ENCODE assay signal across 17 mouse cellular contexts in genomic region chr11:78073577-78074276, GRCm38 (mm10). TPM values are rescaled to one million over a fixed set of nuclear protein-coding genes. Genes with fewer than 3 reads are reported as not detected.
A peak's percentile ranks its signal among the peaks of the same experiment; 100 is the strongest.
DNase-seq lines count a peak whose midpoint lies in the region; ATAC-seq and TF ChIP-seq lines count a peak whose summit lies in the region.
"Had no signal": no experiment of that assay in that cellular context is flagged by ENCODE, and none has a peak within 500 bp of the region (broad histone marks: within the 10 kb centered on the region; RNA-seq: fewer than 3 reads in every experiment).

No protein-coding gene starts in this region.

- H3K4me1 ChIP-seq in kidney, embryonic 15.5 days, result no peaks in the 10 kb centered on the region
- H3K4me1 ChIP-seq in liver, embryonic 14.5 days (replicated peaks; ENCODE audit: control insufficient read depth in 2 of 2, insufficient read depth in 2 of 2, low read length in 1 of 2), result peaks cover 27 to 37% of the 10 kb centered on the region in 2 experiments
- H3K4me1 ChIP-seq: limb, embryonic 12.5 days; midbrain, embryonic 10.5 days; neural tube, embryonic 15.5 days had no signal

- H3K4me2 ChIP-seq in kidney, embryonic 15.5 days, result no peak overlapping the region
- peak overlapping the region; percentile 95 for H3K4me2 ChIP-seq in liver, embryonic 14.5 days (ENCODE audit: low read depth)
- H3K4me2 ChIP-seq: hindbrain, embryonic 15.5 days; limb, embryonic 12.5 days; neural tube, embryonic 15.5 days had no signal

- TF ChIP-seq EP300 in liver, embryonic 14.5 days (IDR thresholded peaks at IDR 0.05; ENCODE audit: low read depth), result peak; percentile 57; the same call in 1 of the 2 replicates

- peaks cover 65% of the 10 kb centered on the region for H3K36me3 ChIP-seq in kidney, embryonic 15.5 days
- peaks cover 30% of the 10 kb centered on the region for H3K36me3 ChIP-seq in liver, embryonic 14.5 days (replicated peaks; ENCODE audit: control insufficient read depth, insufficient read depth, low read depth)

- TF ChIP-seq CTCF in liver, embryonic 14.5 days (IDR thresholded peaks at IDR 0.05; ENCODE audit: low read depth), result no peak
- TF ChIP-seq CTCF in gastrocnemius, adult 2 months (IDR thresholded peaks at IDR 0.05), result no peak

- DNase-seq in kidney, adult 8-10 months, result no peak
- DNase-seq in liver, embryonic 14.5 days (ENCODE audit: low read depth in 3 of 3, low spot score in 3 of 3), result peak; percentile 81 to 89 (median 83)
- peak; percentile 42 to 58 for DNase-seq in spleen, postnatal 36 days (ENCODE audit: low spot score in 2 of 2)
- DNase-seq in adrenal gland, adult 2 months, result no peak
- DNase-seq in gastrocnemius, adult 2 months, result no peak
- DNase-seq: adrenal gland, postnatal 25 days; cerebellum, adult 11 months; gastrocnemius, postnatal 25 days; lung, postnatal 10 days; retina, postnatal 1 day had no signal

- H3K9ac ChIP-seq in kidney, embryonic 15.5 days, result no peak overlapping the region
- peak overlapping the region; percentile 90 for H3K9ac ChIP-seq in liver, embryonic 14.5 days (replicated peaks)
- H3K9ac ChIP-seq: hindbrain, embryonic 15.5 days; neural tube, embryonic 15.5 days had no signal

- WGBS in kidney, embryonic 15.5 days, result 92% methylated on average over 9 of the region's 9 CpGs
- 21% methylated on average over 9 of the region's 9 CpGs for WGBS in liver, embryonic 14.5 days (ENCODE audit: insufficient replicate concordance)

- ATAC-seq in kidney, embryonic 15.5 days (replicated peaks; ENCODE audit: low FRiP score), result peak; percentile 40
- peak; percentile 51 for ATAC-seq in erythroblast, adult 5-6 weeks (replicated peaks; ENCODE audit: low FRiP score, poor library complexity, severe bottlenecking)
- peak; percentile 69 for ATAC-seq in liver, embryonic 14.5 days (ENCODE audit: insufficient read depth)
- no peak for ATAC-seq in CD4-positive, CD25-positive, alpha-beta regulatory T cell, adult 4 months

- no peaks in the 10 kb centered on the region for H3K9me3 ChIP-seq in kidney, embryonic 15.5 days (replicated peaks)
- no peaks in the 10 kb centered on the region for H3K9me3 ChIP-seq in liver, embryonic 14.5 days (ENCODE audit: control insufficient read depth, low read length)
- H3K9me3 ChIP-seq: hindbrain, embryonic 15.5 days; limb, embryonic 12.5 days; midbrain, embryonic 10.5 days; neural tube, embryonic 15.5 days had no signal

- intact Hi-C loops in gastrocnemius, adult 2 months (cut with DNase I), result no loop called here

- no peak overlapping the region for H3K27ac ChIP-seq in kidney, embryonic 15.5 days
- H3K27ac ChIP-seq in liver, embryonic 14.5 days, result peak overlapping the region; percentile 98
- H3K27ac ChIP-seq in gastrocnemius, adult 2 months, result no peak overlapping the region
- H3K27ac ChIP-seq: hindbrain, embryonic 15.5 days; limb, embryonic 12.5 days; neural tube, embryonic 15.5 days had no signal

- H3K27me3 ChIP-seq in kidney, embryonic 15.5 days, result no peaks in the 10 kb centered on the region
- H3K27me3 ChIP-seq in liver, embryonic 14.5 days (ENCODE audit: control insufficient read depth, insufficient read depth, low read length), result no peaks in the 10 kb centered on the region
- H3K27me3 ChIP-seq: hindbrain, embryonic 15.5 days; limb, embryonic 12.5 days; neural tube, embryonic 15.5 days had no signal

- H3K4me3 ChIP-seq in kidney, embryonic 15.5 days (replicated peaks), result no peak overlapping the region
- H3K4me3 ChIP-seq in liver, embryonic 14.5 days (ENCODE audit: insufficient read depth in 1 of 2, low read depth in 2 of 2, low read length in 2 of 2), result peak overlapping the region; percentile 69 to 80
- H3K4me3 ChIP-seq in gastrocnemius, adult 2 months, result no peak overlapping the region
- H3K4me3 ChIP-seq: hindbrain, embryonic 15.5 days; limb, embryonic 12.5 days; neural tube, embryonic 15.5 days had no signal

RNA-seq across cellular contexts. Expression of gene Eral1, which starts 6.5 kb away (rescaled TPM):
- polyA plus RNA-seq in kidney, embryonic 15.5 days (2015; fragmentation: Nextera tagmentation; extraction: Ambion mirVana), result 34.2 and 38.4 TPM in 2 replicates
- total RNA-seq in erythroblast, adult 5-6 weeks (2015; ENCODE audit: low replicate concordance), result 3.7 and 7.7 TPM in 2 replicates
- 3.9 and 7.0 TPM in 2 replicates for total RNA-seq in erythroblast, adult 5-6 weeks (2017; ENCODE audit: low replicate concordance)
- 9.8 and 10.2 TPM in 2 replicates for polyA plus RNA-seq in liver, embryonic 14.5 days (2012; rRNA removed)
- 14.9 and 16.6 TPM in 2 replicates for polyA plus RNA-seq in liver, embryonic 14.5 days (2014; fragmentation: Nextera tagmentation; extraction: Ambion mirVana)
- total RNA-seq in adrenal gland, adult 2 months (2021), result 10 to 100 TPM; 30.1 to 35.0 TPM
- polyA plus RNA-seq in adrenal gland, adult 2 months (2012; rRNA removed), result 42.0 and 49.7 TPM in 2 replicates
- 10 to 100 TPM; 39.9 to 61.8 TPM for polyA plus RNA-seq in CD4-positive, CD25-positive, alpha-beta regulatory T cell, adult 4 months (2017; shearing (Covaris generic))
- total RNA-seq in gastrocnemius, adult 2 months (2021), result 10 to 100 TPM; 18.8 to 26.2 TPM

RNA-seq across cellular contexts. Expression of gene Fam222b, which starts 20.7 kb away (rescaled TPM):
- 14.5 and 18.2 TPM in 2 replicates for polyA plus RNA-seq in kidney, embryonic 15.5 days (2015; fragmentation: Nextera tagmentation; extraction: Ambion mirVana)
- 10.2 and 14.8 TPM in 2 replicates for total RNA-seq in erythroblast, adult 5-6 weeks (2015; ENCODE audit: low replicate concordance)
- 1.4 and 3.7 TPM in 2 replicates for total RNA-seq in erythroblast, adult 5-6 weeks (2017; ENCODE audit: low replicate concordance)
- polyA plus RNA-seq in liver, embryonic 14.5 days (2012; rRNA removed), result 2.5 and 3.1 TPM in 2 replicates
- 3.8 and 4.1 TPM in 2 replicates for polyA plus RNA-seq in liver, embryonic 14.5 days (2014; fragmentation: Nextera tagmentation; extraction: Ambion mirVana)
- total RNA-seq in adrenal gland, adult 2 months (2021), result 10 to 100 TPM; 19.7 to 24.2 TPM
- 38.4 and 41.7 TPM in 2 replicates for polyA plus RNA-seq in adrenal gland, adult 2 months (2012; rRNA removed)
- 10 to 100 TPM; 11.0 to 14.9 TPM for polyA plus RNA-seq in CD4-positive, CD25-positive, alpha-beta regulatory T cell, adult 4 months (2017; shearing (Covaris generic))
- 1 to 10 TPM; 7.1 to 7.9 TPM for total RNA-seq in gastrocnemius, adult 2 months (2021)

RNA-seq across cellular contexts. Expression of gene Flot2, which starts 36.0 kb away (rescaled TPM):
- 46.1 and 53.2 TPM in 2 replicates for polyA plus RNA-seq in kidney, embryonic 15.5 days (2015; fragmentation: Nextera tagmentation; extraction: Ambion mirVana)
- total RNA-seq in erythroblast, adult 5-6 weeks (2015; ENCODE audit: low replicate concordance), result 14.2 and 31.5 TPM in 2 replicates
- 22.5 and 24.7 TPM in 2 replicates for total RNA-seq in erythroblast, adult 5-6 weeks (2017; ENCODE audit: low replicate concordance)
- 17.9 and 18.3 TPM in 2 replicates for polyA plus RNA-seq in liver, embryonic 14.5 days (2012; rRNA removed)
- 16.7 and 20.4 TPM in 2 replicates for polyA plus RNA-seq in liver, embryonic 14.5 days (2014; fragmentation: Nextera tagmentation; extraction: Ambion mirVana)
- total RNA-seq in adrenal gland, adult 2 months (2021), result 10 to 100 TPM; 85.6 to 88.9 TPM
- 144 and 179 TPM in 2 replicates for polyA plus RNA-seq in adrenal gland, adult 2 months (2012; rRNA removed)
- 10 to 100 TPM; 20.2 to 26.1 TPM for polyA plus RNA-seq in CD4-positive, CD25-positive, alpha-beta regulatory T cell, adult 4 months (2017; shearing (Covaris generic))
- 10 to 100 TPM; 46.0 to 49.8 TPM for total RNA-seq in gastrocnemius, adult 2 months (2021)

RNA-seq across cellular contexts. Expression of gene Dhrs13, which starts 41.6 kb away (rescaled TPM):
- 16.6 and 18.3 TPM in 2 replicates for polyA plus RNA-seq in kidney, embryonic 15.5 days (2015; fragmentation: Nextera tagmentation; extraction: Ambion mirVana)
- 3.1 and 6.0 TPM in 2 replicates for total RNA-seq in erythroblast, adult 5-6 weeks (2015; ENCODE audit: low replicate concordance)
- total RNA-seq in erythroblast, adult 5-6 weeks (2017; ENCODE audit: low replicate concordance), result 1.5 and 3.6 TPM in 2 replicates
- 8.6 and 9.4 TPM in 2 replicates for polyA plus RNA-seq in liver, embryonic 14.5 days (2012; rRNA removed)
- 17.3 and 17.8 TPM in 2 replicates for polyA plus RNA-seq in liver, embryonic 14.5 days (2014; fragmentation: Nextera tagmentation; extraction: Ambion mirVana)
- 10 to 100 TPM in 1 of 2 experiments, 1 to 10 TPM in 1; 8.9 to 17.3 TPM for total RNA-seq in adrenal gland, adult 2 months (2021)
- polyA plus RNA-seq in adrenal gland, adult 2 months (2012; rRNA removed), result 20.3 and 26.3 TPM in 2 replicates
- polyA plus RNA-seq in CD4-positive, CD25-positive, alpha-beta regulatory T cell, adult 4 months (2017; shearing (Covaris generic)), result 1 to 10 TPM; 1.0 to 2.5 TPM
- total RNA-seq in gastrocnemius, adult 2 months (2021), result 1 to 10 TPM in 1 of 2 experiments, under 1 TPM in 1; 0.74 to 1.1 TPM

Comparison
In these comparisons a context has a peak if more than half of its experiments do, and no peak if none do; other contexts are left out.
1. H3K4me3 ChIP-seq: peak in liver, embryonic 14.5 days (2 of 2); none in kidney, embryonic 15.5 days (single experiment) and gastrocnemius, adult 2 months (single experiment).
2. DNase-seq: peak in liver, embryonic 14.5 days (3 of 3) and spleen, postnatal 36 days (2 of 2); none in kidney, adult 8-10 months (0 of 2), adrenal gland, adult 2 months (single experiment) and gastrocnemius, adult 2 months (single experiment).